Mouse (Mus musculus): Measurements from ENCODE around the gene Nop56. TPM values are rescaled to one million over a fixed set of nuclear protein-coding genes. Genes with fewer than 3 reads are reported as not detected.

Nop56 gene
- polyA plus RNA-seq, 1 experiment: 15.5 TPM

DNA sequence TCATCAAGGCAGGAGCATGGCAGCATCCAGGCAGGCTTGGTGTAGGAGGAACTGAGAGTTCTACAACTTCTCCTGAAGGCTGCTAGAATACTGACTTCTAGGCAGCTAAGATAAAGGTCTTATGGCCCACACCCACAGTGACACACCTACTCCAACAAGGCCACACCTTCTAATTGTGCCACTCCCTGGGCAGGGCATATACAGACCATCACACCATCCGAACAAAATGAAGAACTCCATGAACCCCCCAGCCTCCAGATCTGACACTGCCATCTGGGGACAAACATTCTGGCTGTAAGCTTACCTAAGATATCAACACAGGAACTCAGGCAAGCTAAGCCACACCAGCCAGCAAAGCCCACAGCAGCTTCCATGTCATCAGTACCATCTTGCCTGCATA is 8.7 kb upstream of the Nop56 start:
- Histone ChIP-seq H3K36me3 (ENCODE audit: control insufficient read depth, insufficient read depth, low read length) (no peaks in the 10 kb centered on the region), H3K27me3 (ENCODE audit: control insufficient read depth, insufficient read depth, low read length) (no peaks in the 10 kb centered on the region), H3K4me3 (ENCODE audit: low read depth, low read length) (no peak overlapping the region), H3K27ac (ENCODE audit: insufficient read depth, low read depth, low read length) (no peak overlapping the region), H3K4me1 (ENCODE audit: control insufficient read depth, insufficient read depth, insufficient read length, low read length) (no peaks in the 10 kb centered on the region)
- TF ChIP-seq POLR2A (IDR thresholded peaks at IDR 0.05; ENCODE audit: low read depth, low read length) (no peak), CTCF (IDR thresholded peaks at IDR 0.05; ENCODE audit: extremely low read depth, insufficient read length, insufficient replicate concordance, low read depth, low read length) (no peak)
- WGBS: 27% methylated on average over 1 of the region's 1 CpGs

- no peaks in the 10 kb centered on the region for H3K27me3 ChIP-seq (ENCODE audit: control insufficient read depth, insufficient read depth, low read length)
- WGBS: 74% methylated on average over 7 of the region's 7 CpGs
- H3K27ac ChIP-seq (ENCODE audit: insufficient read depth, low read depth, low read length): no peak overlapping the region
- H3K4me3 ChIP-seq (ENCODE audit: low read depth, low read length): no peak overlapping the region
- TF ChIP-seq POLR2A (IDR thresholded peaks at IDR 0.05; ENCODE audit: low read depth, low read length) (no peak), CTCF (IDR thresholded peaks at IDR 0.05; ENCODE audit: extremely low read depth, insufficient read length, insufficient replicate concordance, low read depth, low read length) (no peak)
- H3K36me3 ChIP-seq (ENCODE audit: control insufficient read depth, insufficient read depth, low read length): no peaks in the 10 kb centered on the region
- no peaks in the 10 kb centered on the region; the same call in 1 of the 2 replicates for H3K4me1 ChIP-seq (ENCODE audit: control insufficient read depth, insufficient read depth, insufficient read length, low read length)
These were observed 6.2 kb upstream of the Nop56 start for GRCm38 (mm10) chr2:130268074-130268473.

DNA sequence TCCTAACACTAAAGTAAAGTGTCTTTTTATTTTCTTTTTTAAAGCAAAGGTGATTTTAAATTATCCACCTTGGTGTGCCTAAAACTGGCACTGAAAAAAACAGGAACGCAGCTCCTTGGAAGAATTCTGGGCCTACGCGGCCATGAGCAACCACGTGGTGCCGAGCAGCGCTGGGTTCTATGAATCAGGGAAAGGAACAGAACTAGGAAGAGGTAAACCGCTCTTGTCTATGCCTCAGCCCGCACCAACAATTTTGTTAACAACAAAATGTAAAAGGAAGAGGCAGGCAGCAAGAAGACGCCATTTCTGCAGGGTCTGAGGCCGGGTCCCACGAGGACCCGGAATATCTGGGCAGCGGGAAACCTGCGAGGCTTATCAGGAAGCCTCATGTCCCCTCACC is 498 bp upstream of the Nop56 start:
- H3K4me1 ChIP-seq (ENCODE audit: control insufficient read depth, insufficient read depth, insufficient read length, low read length): peaks cover 2% of the 10 kb centered on the region; the same call in 1 of the 2 replicates
- WGBS: 2% methylated on average over 14 of the region's 14 CpGs
- H3K27me3 ChIP-seq (ENCODE audit: control insufficient read depth, insufficient read depth, low read length): no peaks in the 10 kb centered on the region
- no peak for TF ChIP-seq CTCF (IDR thresholded peaks at IDR 0.05; ENCODE audit: extremely low read depth, insufficient read length, insufficient replicate concordance, low read depth, low read length)
- peak overlapping the region; percentile 82 for H3K4me3 ChIP-seq (ENCODE audit: low read depth, low read length)
- peak overlapping the region; percentile 48 for H3K27ac ChIP-seq (ENCODE audit: insufficient read depth, low read depth, low read length)
- H3K36me3 ChIP-seq (ENCODE audit: control insufficient read depth, insufficient read depth, low read length): peaks cover 21% of the 10 kb centered on the region

- no peaks in the 10 kb centered on the region for H3K27me3 ChIP-seq (ENCODE audit: control insufficient read depth, insufficient read depth, low read length)
- peaks cover 2% of the 10 kb centered on the region; the same call in 1 of the 2 replicates for H3K4me1 ChIP-seq (ENCODE audit: control insufficient read depth, insufficient read depth, insufficient read length, low read length)
- no peak overlapping the region for H3K27ac ChIP-seq (ENCODE audit: insufficient read depth, low read depth, low read length)
- peak overlapping the region; percentile 81 for H3K4me3 ChIP-seq (ENCODE audit: low read depth, low read length)
- WGBS: 2% methylated on average over 10 of the region's 10 CpGs
- peaks cover 28% of the 10 kb centered on the region for H3K36me3 ChIP-seq (ENCODE audit: control insufficient read depth, insufficient read depth, low read length)
- no peak for TF ChIP-seq POLR2A (IDR thresholded peaks at IDR 0.05; ENCODE audit: low read depth, low read length)
- no peak for TF ChIP-seq CTCF (IDR thresholded peaks at IDR 0.05; ENCODE audit: extremely low read depth, insufficient read length, insufficient replicate concordance, low read depth, low read length)
These were observed 632 bp downstream of the Nop56 start for GRCm38 (mm10) chr2:130274862-130275261.

GRCm38 (mm10) chr2:130275649-130276048 is 1.4 kb downstream of the Nop56 start:
- Histone ChIP-seq H3K27me3 (ENCODE audit: control insufficient read depth, insufficient read depth, low read length) (no peaks in the 10 kb centered on the region), H3K36me3 (ENCODE audit: control insufficient read depth, insufficient read depth, low read length) (peaks cover 36% of the 10 kb centered on the region), H3K4me1 (ENCODE audit: control insufficient read depth, insufficient read depth, insufficient read length, low read length) (peaks cover 2% of the 10 kb centered on the region; the same call in 1 of the 2 replicates), H3K4me3 (ENCODE audit: low read depth, low read length) (no peak overlapping the region; the same call in 1 of the 2 replicates), H3K27ac (ENCODE audit: insufficient read depth, low read depth, low read length) (no peak overlapping the region)
- 32% methylated on average over 6 of the region's 6 CpGs for WGBS
- TF ChIP-seq POLR2A (IDR thresholded peaks at IDR 0.05; ENCODE audit: low read depth, low read length) (no peak), CTCF (IDR thresholded peaks at IDR 0.05; ENCODE audit: extremely low read depth, insufficient read length, insufficient replicate concordance, low read depth, low read length) (peak; percentile 78; the same call in 1 of the 2 replicates)

DNA sequence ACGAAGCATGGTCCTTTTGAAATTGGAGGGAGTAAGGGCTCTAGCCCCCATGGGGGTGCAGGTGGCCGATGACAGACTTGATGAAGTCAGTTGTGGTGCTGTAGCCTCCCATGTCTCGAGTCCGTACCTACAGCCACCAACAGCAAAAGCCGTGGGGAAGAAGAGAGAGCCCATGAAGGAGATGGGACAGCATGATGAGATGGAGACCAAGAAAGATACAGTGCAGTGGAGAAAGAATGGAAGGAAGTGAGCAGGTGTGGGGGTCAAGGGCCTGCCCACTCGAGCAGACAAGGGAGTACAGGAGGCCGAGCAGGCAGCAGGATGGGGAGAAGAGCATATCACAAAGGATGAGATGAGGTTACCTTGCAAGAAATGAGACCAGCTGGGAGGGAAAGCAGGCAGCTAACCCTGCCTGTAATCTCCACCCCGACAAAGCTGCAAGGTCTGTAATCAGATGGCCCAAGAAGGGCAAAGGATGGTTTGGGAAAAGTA is 5.4 kb downstream of the Nop56 start:
- H3K36me3 ChIP-seq (ENCODE audit: control insufficient read depth, insufficient read depth, low read length): peaks cover 51% of the 10 kb centered on the region
- no peak overlapping the region for H3K4me3 ChIP-seq (ENCODE audit: low read depth, low read length)
- no peaks in the 10 kb centered on the region for H3K27me3 ChIP-seq (ENCODE audit: control insufficient read depth, insufficient read depth, low read length)
- peaks cover 6% of the 10 kb centered on the region; the same call in 1 of the 2 replicates for H3K4me1 ChIP-seq (ENCODE audit: control insufficient read depth, insufficient read depth, insufficient read length, low read length)
- TF ChIP-seq POLR2A (IDR thresholded peaks at IDR 0.05; ENCODE audit: low read depth, low read length): no peak
- 40% methylated on average over 8 of the region's 8 CpGs for WGBS
- H3K27ac ChIP-seq (ENCODE audit: insufficient read depth, low read depth, low read length): no peak overlapping the region

DNA sequence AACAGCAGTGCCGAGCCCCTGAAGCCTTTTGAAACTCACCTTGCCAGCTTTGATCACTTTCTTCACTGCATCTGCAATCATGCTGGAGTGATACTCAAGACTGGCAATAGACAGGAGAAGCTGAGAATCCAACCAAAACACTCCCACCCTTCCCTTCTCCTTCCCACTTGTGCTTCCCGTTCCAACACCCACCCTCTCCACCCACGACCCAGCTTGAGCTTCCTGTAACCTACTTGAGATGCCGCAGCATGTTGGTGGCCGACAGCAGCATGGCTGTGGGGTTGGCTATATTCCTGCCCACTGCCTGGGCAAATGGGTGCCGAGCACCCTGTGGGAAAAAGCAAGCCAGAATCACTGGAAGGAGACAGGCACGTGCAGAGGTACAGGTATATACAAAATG is 6.0 kb downstream of the Nop56 start:
- Histone ChIP-seq H3K4me3 (ENCODE audit: low read depth, low read length) (no peak overlapping the region), H3K27ac (ENCODE audit: insufficient read depth, low read depth, low read length) (no peak overlapping the region), H3K36me3 (ENCODE audit: control insufficient read depth, insufficient read depth, low read length) (peaks cover 51% of the 10 kb centered on the region), H3K27me3 (ENCODE audit: control insufficient read depth, insufficient read depth, low read length) (no peaks in the 10 kb centered on the region), H3K4me1 (ENCODE audit: control insufficient read depth, insufficient read depth, insufficient read length, low read length) (peaks cover 4% of the 10 kb centered on the region; the same call in 1 of the 2 replicates)
- TF ChIP-seq CTCF (IDR thresholded peaks at IDR 0.05; ENCODE audit: extremely low read depth, insufficient read length, insufficient replicate concordance, low read depth, low read length) (no peak), POLR2A (IDR thresholded peaks at IDR 0.05; ENCODE audit: low read depth, low read length) (no peak)
- 51% methylated on average over 7 of the region's 7 CpGs for WGBS
